Mouse (Mus musculus): ENCODE data around the gene Gba.
A peak's percentile ranks its signal among the peaks of the same experiment; 100 is the strongest.

Gene Gba

DNA sequence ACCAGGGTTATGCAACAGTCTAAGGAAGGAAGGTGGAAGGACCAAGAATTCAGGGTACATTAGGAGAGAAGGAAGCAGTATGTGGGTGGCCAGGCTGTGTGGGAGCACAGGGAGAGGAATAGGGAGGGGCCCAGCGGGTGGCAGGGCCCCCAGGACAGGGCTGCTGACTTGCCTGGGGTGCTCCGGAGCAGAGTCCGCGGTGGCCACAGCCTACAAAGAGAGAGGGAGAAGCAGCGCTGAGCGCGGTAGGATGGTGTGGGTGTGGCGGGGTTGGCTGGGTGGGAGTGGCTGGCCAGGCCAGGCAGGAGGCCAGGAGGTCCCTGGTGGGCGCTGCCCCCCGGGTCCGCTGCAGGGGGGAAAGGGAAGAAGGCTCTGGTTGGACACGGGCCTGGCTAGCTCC, 35.8 kb downstream of the Gba start:
- no peak for DNase-seq (ENCODE audit: low spot score)

DNA sequence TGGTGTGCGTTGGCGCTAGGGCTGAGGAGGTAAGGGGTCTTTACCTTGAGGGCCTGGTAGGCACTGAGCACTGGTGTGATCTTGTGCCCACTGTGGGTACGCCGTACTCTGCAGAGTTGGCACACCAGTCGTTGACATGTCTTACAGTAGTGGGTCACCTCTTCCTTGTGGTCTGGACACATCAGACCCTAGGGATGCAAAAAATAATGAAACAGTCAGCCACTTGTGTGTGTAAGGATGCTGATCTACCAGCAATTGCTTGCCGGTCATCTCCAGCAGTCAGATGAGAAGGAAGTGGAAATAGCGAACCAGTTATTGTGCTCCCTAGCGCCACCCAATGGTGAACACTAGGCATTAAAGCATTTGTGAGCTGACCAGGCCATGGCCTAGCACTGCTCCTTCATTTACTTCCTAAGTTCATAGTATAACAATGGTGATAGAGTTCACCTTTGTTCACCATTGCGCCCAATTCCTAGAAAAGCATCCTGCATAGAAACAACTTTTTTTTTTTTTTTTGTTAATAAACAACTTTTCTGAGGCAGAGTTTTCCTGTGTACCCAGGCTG, 39.7 kb downstream of the Gba start:
- no peak for DNase-seq (ENCODE audit: low spot score)

DNA sequence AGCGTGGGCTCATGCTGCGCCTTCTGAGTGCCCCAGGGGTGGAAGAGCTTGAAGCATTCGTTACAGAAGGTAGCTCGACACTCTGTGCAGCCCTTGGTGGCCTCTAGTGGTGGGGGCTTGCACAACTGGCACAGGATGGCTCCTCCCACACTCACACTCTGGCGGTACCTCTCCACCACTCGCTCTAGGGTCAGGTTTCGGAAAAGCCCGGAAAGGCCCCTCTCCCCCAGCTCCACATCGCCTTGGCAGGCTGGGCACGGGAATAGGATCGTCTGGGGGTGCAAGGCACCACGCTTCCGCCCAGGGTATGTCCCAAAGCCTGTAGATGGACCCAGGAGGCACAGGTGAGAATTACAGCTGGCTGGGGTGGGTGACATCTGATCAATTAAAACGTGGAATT, 40.9 kb downstream of the Gba start:
- peak; percentile 47 for DNase-seq (ENCODE audit: low spot score)

DNA sequence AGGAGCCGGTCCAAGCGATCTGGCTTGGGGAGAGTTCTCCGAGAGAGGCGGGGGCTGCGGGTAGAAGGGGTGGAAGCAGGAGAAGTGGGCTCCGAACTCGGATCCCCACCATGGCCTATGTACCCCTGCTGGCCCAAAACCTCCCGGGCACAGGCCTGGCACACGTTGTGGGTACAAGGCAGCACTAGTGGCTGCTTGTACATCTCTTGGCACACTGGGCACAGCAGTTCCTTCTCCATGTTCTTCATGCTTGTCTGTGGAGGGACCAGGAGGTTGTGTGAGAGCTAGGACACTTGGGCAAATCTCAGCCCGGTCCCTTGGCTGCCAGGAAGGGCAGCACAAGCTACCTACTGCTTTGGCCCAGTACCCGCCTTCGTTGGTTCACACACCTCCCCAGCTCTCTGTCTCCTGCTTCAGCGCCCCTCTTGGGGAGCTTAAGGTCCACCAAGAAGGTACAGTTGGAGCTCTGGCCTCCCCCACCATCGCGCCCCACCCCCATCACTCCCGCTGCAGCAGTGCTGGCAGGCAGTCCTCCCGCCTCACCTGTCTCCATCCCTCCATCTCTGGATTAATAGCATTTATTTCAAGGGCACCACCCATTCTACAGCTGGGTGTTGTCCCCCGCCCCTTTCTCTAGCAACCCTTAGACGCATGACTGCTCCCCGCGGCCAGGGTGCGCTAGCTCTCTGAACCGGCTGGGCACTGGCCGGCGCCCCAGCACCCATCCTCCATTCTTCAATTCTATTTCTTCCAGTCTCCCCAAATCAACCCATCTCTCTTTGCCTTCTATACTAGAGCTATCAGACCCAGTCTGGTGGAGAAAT, 41.6 kb downstream of the Gba start:
- no peak for DNase-seq (ENCODE audit: low spot score)

DNA sequence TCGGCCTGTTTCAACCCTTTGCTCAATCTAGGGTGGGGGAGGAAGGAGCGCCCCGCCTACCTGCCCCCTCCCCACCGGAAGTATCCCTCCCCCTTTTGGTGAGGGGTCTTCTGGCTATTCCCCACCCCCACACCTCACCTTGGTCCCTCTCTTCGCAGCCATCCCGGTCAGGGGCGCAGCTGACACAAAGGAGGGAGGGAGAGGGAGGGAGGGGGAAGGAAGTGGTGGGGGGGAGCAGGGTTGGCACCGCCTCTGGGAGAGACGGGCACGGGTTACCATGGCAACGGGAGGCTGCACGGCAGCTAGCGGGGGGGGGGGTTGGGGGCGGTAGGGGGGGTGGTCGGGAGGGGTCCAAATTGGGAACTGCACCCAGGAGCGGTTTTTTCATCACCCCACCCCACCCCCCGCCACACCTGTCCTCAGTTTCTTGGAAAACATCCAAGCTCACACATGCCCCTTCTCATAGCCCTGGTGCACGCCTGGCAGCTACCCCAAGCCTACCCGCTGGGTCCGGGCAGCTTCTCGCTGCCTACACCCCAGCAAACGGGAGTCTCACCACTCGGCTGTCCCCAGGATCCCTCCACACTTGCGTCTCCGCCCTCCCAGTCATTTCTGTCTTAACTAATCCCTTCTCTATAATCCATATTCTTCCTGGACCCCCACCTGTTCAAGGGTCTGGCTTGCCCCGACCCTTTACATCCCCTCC, 42.4 kb downstream of the Gba start:
- no peak for DNase-seq (ENCODE audit: low spot score)

DNA sequence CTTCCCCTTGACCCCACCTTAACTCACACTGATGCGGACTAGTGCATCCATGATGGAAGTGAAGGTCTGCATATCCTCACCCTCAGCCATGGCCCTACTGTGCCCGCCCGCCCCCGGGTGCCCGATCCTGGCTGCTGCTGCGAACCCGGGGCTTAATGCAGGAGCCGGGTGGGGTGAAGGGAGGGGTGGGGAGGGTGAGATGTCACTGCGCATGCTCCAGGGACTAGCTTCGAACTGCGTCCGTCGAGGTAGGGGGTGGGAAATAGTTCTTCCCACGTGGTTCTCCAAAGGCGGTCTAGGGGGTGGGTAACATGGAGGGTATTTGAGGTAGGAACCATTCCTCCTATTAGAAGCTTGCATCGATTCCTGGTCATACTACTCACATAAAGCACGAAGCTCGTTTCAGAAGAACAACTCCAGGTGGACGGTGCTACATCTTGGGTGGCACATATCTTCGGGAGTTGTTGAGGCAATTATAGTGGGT, 43.0 kb downstream of the Gba start, which contains the start of gene Krtcap2:
TSS of gene Krtcap2 (plus strand) at position 279 of the 484 bp plus-strand sequence.
- no peak for DNase-seq (ENCODE audit: low spot score)

DNA sequence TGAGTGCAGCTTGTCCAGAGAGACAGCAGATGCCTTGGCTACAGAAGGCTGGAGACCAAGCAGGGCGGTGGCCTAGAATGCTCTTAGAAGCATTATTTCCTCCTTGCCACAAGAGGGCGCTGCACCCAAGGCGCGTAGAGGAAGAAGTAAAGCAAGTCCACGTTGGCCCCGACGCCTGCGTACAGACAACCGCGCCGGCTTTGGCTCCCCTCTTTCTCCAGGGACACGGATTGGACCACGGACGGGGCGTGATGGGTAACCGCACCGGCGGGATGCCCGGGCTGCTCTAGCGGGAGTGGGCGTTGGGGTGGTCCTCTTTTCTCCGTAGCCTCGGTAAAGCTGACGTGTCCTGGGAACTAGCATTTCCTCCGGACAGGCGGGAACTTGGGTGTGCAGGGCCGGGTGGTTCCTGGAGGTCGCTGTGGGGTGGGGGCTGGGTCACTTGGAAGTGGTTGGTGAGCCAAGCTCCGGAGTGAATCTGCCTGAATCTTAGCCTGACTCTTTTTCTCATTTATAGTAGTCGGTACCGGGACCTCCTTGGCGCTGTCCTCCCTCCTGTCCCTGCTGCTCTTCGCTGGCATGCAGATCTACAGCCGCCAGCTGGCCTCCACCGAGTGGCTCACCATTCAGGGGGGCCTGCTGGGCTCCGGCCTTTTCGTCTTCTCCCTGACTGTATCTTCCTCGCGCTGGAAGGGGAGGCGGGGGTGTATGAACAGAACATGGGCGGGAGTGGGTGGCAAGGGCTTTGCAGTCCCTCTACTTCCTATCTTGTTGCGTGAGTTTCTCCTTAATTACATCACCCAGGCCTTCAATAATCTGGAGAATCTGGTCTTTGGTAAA, 43.8 kb downstream of the Gba start, which contains the start of gene Trim46:
TSS of gene Trim46 (minus strand) at position 49 of the 840 bp plus-strand sequence.
- DNase-seq (ENCODE audit: low spot score), result peak; percentile 88

DNA sequence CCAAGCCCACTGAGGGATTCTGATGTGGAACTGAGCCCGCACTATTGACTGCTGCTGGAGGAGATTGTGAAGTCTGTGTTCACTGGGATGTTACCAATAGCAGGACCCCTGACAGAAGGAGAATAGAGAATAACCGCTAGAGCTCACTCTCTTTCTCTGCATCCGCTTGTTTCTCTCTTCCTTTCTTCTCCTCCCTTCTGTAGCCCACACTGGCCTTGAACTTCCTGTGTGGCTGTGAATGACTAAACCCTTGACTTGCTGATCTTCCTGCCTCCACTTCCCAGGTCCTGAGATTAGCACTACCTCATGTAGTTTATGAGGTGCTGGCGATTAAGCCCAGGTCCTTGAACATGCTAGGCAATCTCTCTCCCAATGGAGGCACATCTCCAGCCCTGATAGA, 44.7 kb downstream of the Gba start:
- DNase-seq (ENCODE audit: low spot score), result no peak

DNA sequence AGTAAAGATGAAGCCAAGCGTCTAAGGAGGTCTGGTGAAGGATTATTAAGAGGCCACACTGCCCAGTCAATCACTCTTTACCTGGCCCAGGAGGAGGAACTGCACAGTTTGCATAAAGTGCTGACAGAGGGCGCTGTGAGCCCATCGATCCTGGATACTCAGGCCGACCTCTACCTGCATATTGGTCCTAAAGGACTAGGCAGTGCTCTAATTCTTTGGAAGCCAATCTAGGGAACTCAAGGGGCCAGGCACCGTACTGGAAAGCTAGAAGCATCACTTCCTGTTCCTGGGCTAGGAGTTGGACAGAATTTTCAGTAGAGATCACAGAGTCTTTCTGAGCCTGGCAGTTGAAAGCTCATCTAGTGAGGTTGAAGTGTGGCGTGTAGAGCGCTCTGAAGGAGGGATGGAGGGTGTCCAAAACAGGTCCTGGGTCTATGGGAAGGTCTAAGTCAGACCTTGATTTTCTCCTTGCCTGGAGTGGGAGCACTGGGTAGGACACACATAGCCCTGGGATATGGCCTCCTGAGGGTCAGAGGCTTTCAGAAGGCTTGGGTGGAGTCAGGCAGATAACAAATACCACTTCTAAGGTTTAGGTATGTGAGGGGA, 47.8 kb downstream of the Gba start:
- peak; percentile 59 for DNase-seq (ENCODE audit: low spot score)

DNA sequence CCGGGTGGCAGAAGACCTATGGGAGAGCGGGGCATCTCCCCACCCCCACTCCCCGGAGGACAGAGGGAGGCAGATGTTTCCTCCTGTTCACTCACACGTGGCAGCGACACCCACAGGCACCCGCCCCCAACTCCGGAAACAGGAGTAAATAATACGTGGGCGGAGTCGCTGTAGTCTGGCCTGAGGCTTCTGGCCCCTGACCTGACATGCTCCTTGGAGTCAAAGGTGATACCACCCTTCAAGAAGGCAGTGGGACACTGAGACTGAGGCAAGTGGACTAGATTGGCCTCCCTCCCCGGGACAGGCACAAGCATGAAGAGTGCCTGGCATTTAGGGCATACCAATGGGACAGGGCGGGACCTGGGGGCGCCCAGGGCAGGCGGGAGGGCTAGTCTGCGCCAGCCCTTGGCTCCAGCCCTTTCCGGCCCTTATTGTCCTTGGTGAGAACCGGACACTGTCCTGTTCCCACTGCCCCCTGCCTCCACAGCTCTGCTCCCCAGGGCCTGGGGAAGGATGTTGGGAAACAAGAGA, 48.7 kb downstream of the Gba start:
- no peak for DNase-seq (ENCODE audit: low spot score)

DNA sequence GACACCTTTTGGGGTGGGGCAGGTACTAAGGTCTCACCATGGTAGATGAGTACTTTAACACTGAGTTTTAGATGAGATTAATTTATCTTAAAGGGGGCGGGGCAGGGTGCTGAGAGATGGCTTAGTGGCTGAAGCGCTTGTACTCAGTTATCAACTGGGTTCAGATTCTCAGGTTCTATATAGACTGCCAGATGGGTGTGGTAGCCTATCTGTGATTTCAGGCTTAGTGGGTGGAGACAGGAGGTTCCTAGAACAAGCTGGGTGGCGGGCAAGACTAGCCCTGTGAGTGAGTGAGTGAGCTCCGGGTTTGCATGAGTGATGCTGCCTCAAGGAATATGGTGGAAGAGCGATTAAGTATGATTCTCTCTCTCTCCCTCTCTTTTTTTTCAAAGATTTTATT, 52.3 kb downstream of the Gba start:
- DNase-seq (ENCODE audit: low spot score), result no peak

DNA sequence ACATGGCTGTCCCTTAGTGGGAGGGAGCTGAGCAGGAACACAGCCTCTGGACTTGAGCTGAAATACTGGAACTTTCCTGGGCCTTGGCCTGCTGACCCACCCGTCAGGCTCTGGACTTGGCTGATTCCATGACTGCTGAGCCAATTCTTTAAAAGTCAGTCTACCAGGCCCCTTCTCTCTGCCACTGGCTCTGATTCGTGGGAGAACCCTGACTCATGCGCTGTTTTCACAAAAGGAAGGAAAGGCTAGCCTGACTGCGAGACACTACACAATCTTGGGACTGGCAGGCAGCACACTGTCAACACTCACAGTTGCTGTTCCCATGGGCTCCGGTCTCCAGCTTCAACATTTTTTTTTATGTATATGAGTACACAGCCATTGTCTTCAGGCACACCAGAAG, 53.4 kb downstream of the Gba start:
- no peak for DNase-seq (ENCODE audit: low spot score)
